Mouse (Mus musculus): ENCODE measurements at regions not wholly inside any gene's neighbourhood (a gene's known extent, or its start where the extent isn't known, plus 50 kb on each side); places are given as distances from the start of the nearest gene placed in this dataset.
A peak's percentile ranks its signal among the peaks of the same experiment; 100 is the strongest.
"Not testable (repeated sequence)": the region's sequence is repeated elsewhere in the genome, so short reads cannot be mapped to it uniquely, and the experiment has no call there.

- not testable (repeated sequence) for H3K4me3 ChIP-seq; H3K4me2 ChIP-seq; H3K9me3 ChIP-seq; H3K36me3 ChIP-seq; H3K27me3 ChIP-seq; ATAC-seq (ENCODE audit: borderline replicate concordance, extremely low read depth, low FRiP score, low TSS enrichment); H3K9ac ChIP-seq; H3K4me1 ChIP-seq; H3K27ac ChIP-seq
- 87% methylated on average over 15 of the region's 15 CpGs for WGBS
These were observed 65.4 kb upstream of the B3galnt2 start for GRCm38 (mm10) chr13:13888847-13889246.

DNA sequence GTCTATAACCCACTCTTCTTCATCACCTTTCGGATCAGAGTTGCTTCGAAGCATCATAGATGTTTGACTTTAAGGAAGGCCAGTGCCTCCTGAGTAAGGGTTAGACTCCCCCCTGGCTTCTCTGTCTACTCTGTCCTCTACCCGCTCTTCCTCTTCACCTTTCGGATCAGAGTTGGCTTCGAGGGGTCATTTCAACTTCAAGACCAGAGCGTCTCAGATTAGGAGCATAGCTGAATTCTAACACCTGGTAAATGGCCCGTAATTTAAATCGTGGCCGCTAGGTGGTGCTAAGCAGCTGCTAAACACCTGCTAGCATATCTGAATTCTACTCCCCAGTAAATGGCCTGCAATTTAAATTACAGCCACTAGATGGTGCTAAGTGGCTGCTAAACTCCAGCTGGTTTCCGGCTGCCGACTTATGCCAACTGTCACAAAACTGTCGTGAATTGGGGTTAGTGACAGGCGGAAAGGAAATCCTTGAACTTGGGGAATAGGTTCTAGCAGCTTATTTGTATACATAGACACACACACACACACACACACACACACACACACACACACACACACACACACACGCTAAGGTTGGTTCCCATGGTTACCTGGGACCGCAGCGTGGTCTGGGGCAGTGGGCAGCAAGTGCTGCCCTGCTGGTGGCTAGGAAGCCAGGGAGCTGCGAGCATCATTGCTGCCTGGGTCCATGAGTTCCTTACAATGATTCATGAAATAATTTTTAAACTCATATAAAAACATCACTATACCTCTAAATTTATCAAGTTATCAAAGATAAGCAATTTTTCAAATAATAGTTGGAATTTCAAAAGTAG, 64.8 kb upstream of the B3galnt2 start:
- H3K27me3 ChIP-seq, result no peaks in the 10 kb centered on the region
- H3K4me1 ChIP-seq, result no peaks in the 10 kb centered on the region
- WGBS, result 19% methylated on average over 17 of the region's 17 CpGs
- H3K9me3 ChIP-seq, result no peaks in the 10 kb centered on the region
- peak overlapping the region; percentile 44 for H3K4me3 ChIP-seq
- H3K36me3 ChIP-seq, result no peaks in the 10 kb centered on the region
- ATAC-seq (ENCODE audit: borderline replicate concordance, extremely low read depth, low FRiP score, low TSS enrichment), result peak; percentile 79
- peak overlapping the region; percentile 25; the same call in 1 of the 2 replicates for H3K9ac ChIP-seq
- no peak overlapping the region for H3K27ac ChIP-seq
- H3K4me2 ChIP-seq, result peak overlapping the region; percentile 58

DNA sequence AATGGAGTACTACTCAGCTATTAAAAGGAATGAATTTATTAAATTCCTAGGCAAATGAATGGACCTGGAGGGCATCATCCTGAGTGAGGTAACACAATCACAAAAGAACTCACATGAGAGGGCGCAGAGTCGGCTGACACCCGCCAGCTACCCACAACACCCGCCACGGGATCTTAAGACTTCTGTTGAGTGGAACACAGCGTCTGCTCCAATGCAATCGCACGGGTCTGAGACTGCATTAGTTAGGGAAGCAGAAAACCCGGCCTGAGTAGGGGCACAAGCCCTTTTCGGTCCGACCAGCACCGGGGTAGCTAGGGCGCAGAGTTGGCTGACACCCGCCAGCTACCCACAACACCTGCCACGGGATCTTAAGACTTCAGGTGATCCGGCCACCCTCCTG, 52.1 kb upstream of the B3galnt2 start:
- not testable (repeated sequence) for H3K36me3 ChIP-seq; ATAC-seq (ENCODE audit: borderline replicate concordance, extremely low read depth, low FRiP score, low TSS enrichment); H3K4me3 ChIP-seq; H3K9me3 ChIP-seq; H3K9ac ChIP-seq; H3K4me1 ChIP-seq; H3K4me2 ChIP-seq; H3K27me3 ChIP-seq; H3K27ac ChIP-seq
- WGBS, result 90% methylated on average over 16 of the region's 16 CpGs

Measured in lung, embryonic 15.5 days (tissue).